Mouse (Mus musculus) WW6 (cell line): ENCODE measurements at regions not wholly inside any gene's neighbourhood (a gene's known extent, or its start where the extent isn't known, plus 50 kb on each side); places are given as distances from the start of the nearest gene placed in this dataset.

Source experiments
- DNase-seq: peaks from one replicate; pipeline ENCODE4 v3.0.0-alpha.2; 2013; ENCODE audit warnings: low read depth, low spot score

DNA sequence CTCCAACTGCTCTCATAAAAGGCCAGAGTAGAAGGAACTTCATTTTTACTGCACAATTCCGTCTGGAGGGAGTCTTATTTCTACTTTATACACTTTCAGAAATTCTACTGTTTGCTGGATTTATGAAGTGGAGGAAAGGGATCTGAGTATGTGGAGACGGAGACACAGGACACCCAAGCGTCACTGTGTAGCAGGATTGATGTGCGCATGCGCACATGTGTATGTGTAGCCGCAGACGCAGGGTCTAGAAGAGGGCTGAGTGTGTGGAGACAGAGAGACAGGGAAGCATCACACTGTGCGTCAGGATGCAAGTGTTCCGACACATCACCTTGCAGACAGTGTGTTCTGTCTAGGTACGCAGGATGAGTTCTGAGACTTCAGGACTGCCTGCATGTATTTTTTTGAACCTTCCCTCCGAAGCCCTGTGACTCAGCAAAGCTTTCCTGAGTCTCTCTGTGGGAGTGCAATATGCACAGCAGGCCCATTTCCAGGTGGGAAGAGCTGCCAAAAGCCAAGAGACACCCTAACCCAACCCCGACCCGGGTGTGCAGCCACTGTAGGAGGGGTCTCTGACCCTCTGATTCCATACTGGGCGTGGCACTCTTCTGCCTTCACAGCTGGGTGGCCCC lies 67.1 kb upstream of the Fam19a5 start:
- DNase-seq: peak; percentile 29

DNA sequence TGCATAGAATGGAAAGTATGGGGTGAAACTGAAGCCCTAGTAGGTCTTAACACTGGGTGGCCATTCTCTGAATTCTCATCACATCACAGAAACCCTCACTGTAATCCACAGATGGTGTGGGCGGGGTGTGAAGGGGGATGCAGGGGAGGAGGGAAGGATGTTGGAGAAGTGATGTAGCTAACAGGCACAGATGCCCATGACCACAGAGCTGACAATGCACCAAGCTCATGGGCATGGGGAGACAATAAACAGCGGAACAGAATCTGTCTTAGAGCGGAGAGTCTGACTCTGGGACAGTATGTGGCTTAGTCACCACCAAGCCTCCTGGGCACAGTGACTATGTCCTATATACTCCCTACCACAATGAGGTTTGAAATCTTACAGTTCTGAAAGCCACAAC lies 63.3 kb upstream of the Fam19a5 start:
- no peak for DNase-seq
